Mouse (Mus musculus) large intestine, adult 2 months (tissue): ENCODE measurements at regions not wholly inside any gene's neighbourhood (a gene's known extent, or its start where the extent isn't known, plus 50 kb on each side); places are given as distances from the start of the nearest gene placed in this dataset.

ENCODE experiments used
- DNase-seq: peaks from one replicate; pipeline ENCODE4 v3.0.0-alpha.2; 2012; ENCODE audit warnings: low read depth, low spot score
- WGBS: fragments of 180-500 bp; shearing (Covaris S2); methylation state at CpG from one replicate; pipeline ENCODE4 v1.1.7; 2018; 5-methylcytosine and 5-hydroxymethylcytosine counted together

DNA sequence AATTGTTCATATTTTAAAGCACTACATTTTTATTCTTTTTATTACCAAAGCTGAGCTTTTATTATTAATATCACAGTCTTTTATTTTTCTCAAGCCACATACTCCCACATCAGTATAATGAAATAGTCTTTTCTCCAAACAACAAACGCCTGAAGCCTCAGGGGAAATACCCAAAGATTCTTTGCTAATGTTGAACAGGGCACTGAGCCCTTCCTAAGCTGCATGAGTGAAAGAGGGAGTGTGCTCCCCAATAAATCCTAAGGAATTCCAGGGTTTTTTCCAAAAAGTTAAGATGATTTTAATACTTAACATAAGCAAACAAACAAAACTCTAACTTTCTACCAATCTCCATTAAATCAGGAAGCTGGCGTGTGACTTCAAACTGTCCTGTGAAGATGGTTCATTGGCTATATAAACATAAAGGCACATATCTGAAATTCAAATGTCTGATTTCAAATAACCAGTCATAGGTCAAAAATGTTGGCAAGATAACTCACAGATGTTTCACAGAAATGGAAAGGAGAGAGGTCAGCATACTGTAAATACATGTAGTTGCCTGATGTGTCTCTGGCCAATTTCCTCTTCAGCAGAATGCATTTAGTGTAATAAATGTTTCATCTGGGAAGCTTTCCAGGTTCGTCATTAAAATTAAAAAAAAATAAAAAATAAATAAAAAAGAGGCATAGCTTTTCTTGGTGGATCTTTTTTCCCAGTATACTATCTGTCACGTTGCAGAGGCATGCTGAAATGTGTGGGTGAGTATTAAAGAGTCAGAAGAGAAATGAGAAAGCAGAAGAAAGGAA is 568.6 kb downstream of the Car8 start:
- no peak for DNase-seq
- WGBS, result 42% methylated on average over 4 of the region's 4 CpGs

DNA sequence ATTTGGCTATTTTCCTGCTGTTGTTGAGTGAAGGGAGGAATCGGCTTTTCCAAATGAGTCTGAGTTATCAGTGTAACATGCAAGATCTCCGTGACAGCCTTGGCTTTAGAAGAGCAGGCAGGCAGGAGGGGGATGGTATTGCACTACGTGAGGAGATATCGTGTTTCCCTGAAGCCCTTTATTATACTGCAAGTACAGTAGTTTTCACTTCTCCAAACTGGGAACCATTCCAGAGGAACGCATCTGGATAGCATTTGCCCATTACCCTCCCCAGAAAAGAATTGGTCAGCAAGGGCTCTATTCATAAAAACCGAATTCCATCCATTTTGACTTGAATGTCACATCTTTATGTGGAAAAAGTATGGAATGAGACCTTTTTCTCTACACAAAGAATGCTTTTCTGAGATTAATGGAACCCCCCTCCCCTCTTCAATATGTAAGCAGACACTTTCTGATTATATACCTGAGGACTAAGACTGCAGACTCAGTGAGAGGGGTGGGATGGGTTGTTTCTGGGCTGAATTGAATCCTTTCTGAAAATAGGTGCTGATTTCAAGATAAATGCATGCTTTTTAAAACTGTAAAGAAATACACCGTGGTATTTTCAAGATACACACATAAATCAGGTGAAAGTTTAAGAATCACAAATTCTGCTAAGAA is 571.8 kb downstream of the Car8 start:
- WGBS, result 67% methylated on average over 7 of the region's 7 CpGs
- DNase-seq, result no peak

DNA sequence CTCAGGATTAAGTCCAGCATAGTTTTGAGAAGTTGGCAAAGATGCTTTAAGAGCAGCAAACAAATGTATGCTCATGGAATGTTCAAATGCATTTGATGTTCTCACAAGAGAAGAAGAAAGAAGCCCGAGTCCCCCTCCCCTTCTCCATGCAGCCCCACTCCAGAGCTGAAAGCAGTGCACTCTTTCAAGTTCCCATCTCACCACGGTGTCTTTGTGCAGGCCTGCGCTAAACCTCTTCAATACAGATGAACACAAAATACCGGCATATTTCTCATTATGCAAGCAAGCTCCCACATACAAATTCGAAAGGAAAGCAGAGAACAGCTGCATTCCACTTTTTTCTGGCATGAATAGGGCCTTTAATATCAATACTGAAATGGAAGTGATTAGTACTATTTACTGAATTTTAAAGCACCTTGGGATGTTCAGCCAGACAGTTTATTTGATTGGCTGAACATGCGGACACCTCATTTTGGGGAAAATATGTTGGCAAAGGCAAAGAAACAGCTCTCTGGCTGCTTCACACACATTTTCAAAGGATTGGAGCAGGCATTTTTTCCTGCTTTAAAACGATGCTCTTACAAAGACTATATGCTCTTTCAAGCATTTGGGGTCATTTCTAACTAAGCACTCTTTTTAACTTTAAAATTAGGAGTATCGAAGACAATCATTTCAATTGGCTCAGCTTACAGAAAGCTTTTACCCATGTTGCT is 595.8 kb downstream of the Car8 start:
- 78% methylated on average over 8 of the region's 8 CpGs for WGBS
- no peak for DNase-seq

DNA sequence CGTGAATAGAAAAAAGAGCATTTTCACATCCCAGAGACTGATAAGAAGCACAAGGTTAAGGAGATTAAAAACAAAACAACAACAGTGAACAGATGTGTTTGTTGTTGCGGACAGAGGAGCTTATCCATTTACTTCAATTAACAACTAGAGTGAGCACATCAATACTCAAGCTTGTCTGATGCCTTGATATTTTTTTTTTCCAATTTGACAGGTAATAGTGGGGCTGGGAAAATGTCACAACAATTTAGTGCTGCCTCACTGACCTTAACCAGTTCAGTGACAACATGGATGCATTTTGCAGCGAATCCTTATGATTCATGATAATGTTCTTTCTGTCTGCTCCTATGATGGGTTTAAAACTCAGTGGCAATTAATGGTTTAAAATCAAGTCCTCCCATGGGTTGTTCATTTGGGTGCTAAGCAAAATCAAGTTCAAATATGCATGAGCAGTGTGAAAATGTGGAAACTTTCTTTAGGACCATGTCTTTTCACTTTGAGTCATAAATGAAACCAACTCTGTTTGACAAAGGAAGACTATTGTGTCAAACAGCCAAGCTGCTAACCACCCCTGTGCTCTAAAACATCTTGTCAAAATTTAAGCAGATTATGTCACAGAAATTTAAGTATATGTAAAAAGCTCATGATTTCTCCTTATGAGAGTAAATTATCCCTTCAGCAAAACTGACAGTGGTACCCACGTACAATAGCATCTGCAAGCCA is 641.0 kb downstream of the Car8 start:
- WGBS, result 80% methylated on average over 4 of the region's 4 CpGs
- DNase-seq, result no peak

DNA sequence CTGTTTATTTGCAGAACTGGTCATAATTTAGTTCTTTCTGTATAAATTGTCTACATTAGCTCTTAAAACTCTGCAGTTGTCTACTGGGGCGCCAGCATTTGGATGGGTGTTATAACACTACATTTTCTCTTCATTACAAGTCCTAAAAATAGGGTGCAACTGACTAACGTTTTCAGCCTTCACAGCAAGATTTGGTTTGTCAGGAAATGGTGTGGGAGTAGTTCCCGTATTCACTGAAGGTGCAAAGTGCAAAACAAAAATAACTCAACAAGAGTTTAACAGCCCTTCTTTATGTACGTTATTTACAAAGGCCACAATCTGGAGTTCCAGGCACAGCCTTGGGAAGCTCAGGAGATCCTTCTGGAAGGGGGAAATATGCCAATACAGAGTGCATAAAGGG is 642.7 kb downstream of the Car8 start:
- WGBS, result 22% methylated on average over 4 of the region's 4 CpGs
- no peak for DNase-seq

DNA sequence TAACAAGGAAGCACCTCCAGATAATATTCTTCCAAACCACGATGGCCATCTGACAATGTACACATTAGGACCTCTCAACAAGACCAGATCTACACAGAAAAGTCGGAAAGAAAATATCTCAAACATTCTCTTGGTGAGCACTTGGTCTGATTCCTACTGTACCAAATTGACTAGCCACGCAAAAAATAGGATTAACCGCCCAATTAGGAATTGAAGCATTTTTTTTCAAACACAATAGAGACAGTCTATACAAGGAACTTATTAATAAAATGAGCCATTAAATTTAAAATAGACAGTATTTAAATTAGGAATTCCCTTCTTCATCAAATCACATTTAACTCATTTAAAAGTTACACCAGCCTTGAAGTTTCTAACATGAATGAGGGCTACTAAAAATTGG is 655.0 kb downstream of the Car8 start:
- WGBS, result 76% methylated on average over 4 of the region's 4 CpGs
- DNase-seq, result no peak

DNA sequence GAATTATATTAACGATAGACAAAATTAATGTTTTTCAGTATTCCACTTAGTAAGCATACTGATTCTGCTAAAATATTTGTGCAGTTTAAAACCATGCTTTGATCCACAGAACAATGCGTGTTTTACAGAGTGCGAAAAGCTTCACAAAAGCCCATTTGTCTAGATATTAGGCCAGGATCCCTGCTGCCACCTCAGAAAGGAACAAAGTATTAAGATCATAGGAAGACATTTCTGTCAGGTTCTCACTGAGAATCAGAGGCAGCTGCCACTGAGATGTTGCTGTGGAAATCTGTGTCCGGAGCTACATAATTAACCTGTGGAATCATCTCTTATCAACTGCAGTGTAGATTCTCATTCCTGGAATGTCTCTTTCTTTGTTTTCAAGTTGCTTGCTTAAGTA is 656.9 kb downstream of the Car8 start:
- DNase-seq, result no peak
- 92% methylated on average over 4 of the region's 4 CpGs for WGBS

DNA sequence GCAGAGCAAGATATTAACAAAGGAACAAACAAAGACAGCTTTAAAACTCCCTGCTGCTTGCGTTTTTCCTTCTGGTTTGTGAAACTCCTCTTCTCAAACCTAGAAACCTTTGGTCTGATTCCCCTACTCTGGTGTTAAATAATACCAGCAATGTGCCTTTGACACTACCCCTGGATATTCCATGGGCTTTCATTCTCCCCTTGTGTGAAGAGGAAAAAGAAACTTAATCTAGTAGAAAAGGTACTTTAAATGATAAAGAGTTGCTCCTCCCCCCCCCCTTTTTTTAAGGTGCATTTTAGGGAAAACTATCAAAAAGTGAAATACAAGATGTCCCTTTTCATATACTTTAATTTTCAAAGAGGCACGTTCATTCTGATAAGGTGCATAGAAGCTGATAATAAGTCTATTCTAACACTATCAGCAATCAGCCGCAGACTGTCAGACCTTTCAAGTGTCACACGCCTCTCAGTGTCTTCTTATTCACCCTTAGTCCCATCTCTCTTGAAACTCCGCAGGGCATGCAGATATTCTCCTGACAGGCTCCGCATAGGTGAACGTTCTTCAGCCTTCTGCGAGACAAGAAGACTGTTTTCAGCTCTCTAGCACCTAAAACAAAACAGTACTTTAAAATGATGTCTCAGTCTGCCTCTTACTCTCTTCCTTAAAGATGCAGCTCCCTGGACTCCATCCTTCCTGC is 657.5 kb downstream of the Car8 start:
- 70% methylated on average over 8 of the region's 8 CpGs for WGBS
- no peak for DNase-seq

DNA sequence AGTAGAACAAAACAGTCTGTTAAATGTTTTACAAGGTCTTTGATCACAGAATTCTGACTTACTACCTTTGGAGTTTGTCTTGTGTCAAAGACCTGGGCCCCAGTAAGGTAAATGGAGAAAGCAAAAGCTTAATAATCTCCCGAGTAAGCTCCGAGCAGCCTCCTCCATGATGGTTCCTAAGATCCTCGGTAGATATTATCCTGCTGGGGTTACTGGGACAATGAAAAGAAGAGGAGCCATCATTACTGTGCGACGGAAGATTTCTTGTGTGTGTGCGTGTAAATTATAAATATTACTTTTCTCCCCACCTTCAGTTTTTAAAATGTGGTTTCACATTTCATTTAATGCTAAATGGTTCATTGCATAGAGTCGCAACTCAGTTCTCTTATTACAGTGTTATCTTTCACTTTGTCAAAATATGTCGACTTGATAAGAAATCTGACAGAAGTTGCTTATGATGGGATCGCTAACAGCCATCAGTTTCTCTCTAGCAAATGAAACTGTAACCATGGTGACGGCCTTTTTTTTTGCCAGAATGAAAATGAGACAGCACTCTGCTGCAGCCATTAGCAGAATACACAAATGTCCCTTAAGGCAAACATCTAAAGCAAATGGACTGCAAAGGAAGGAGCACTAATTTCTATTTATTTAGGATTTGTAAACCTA is 658.2 kb downstream of the Car8 start:
- 57% methylated on average over 10 of the region's 10 CpGs for WGBS
- DNase-seq, result no peak

DNA sequence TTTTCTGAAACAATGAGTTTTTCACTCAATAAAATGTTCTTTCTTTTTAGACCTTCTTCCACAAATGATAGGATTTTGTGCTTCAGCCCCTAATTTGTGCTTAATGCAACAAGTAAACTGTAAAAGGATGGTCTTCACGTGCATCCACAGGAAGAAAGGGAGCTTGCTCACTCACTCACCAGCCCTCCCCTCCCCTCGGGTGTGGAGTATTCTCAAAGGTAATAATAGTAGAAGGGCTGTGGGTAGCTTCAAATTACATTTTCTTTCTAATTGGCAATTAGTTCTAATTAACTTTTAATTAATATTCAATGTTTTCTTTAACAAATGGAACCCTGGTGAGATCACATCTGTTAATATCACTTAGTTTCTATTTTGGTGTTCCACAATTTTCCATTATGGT is 664.8 kb downstream of the Car8 start:
- 77% methylated on average over 2 of the region's 2 CpGs for WGBS
- DNase-seq, result no peak

DNA sequence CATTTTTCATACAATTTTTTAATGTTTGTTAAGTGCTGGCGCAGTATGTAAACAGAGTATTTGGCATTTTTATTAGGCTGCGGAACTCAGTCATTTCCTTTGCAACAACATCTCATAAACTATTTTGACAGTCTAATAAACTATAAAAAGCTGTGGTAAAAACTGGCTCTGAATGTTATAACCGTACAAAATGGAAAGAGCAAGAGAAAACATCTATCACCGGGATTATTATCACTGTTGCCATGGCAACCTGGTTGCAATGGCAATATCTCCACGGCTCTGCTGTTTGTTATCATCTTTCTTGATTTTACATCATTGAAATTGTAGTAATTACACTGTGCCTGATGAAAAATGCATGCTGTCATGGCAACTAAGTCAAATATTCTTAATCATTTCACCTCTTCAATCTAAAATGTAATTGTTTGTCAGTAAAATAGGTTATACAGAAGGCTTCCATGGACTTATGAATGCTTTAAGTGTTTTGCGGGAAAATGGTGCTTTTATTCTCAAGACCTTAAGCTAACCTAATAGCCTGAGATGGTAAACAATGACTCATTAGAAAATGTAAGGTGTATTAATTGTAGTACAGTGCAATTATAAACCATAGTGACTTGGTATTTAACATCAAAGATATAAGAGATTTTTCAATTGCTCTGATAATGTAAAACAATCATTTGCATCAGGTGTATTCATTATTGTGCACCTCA is 671.0 kb downstream of the Car8 start:
- WGBS, result 35% methylated on average over 6 of the region's 6 CpGs
- DNase-seq, result no peak

DNA sequence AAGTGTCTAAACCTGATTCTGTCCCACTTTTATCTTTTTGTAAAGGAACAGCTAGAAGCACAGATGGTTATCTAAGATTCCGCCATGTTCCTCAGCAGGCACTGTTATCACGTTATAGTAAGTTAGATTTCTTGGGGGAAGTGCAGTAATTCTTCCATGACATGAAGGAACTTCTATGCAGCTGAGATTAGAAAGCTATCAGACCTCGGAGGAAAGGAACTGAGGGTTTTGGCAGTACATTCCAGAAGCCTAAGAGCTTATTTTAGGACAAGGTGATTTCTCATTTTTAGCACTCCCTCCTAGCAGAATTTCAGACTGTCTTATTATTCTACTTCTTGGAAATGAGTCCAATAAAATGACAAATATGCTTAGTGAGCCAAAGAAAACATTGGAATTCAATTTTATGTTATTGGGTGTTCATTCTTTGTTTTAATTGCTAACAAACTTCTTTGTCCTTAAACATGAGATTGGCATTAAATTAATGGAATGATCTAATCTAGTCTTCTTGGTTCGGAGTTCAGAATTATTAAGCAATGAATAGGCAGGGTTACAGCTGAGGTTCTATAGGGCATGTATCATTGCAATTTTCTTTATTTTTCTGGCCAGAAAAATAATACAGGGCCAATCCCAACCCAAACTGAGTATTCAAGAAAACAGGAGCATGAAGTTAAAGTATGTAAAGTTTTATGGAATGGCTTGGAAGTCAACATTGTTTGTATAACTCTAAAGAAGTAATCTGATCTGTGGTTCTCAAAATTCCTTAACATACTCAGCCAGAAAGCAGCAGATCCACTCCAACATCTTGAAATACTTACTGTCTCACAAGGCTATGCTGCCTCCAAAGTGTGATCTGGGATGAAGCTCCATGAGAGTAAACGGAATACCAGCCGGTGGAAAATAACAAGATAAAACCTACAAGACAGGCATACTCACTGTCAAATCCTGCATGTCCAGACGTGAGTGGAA is 678.7 kb downstream of the Car8 start:
- 63% methylated on average over 7 of the region's 7 CpGs for WGBS
- no peak for DNase-seq

DNA sequence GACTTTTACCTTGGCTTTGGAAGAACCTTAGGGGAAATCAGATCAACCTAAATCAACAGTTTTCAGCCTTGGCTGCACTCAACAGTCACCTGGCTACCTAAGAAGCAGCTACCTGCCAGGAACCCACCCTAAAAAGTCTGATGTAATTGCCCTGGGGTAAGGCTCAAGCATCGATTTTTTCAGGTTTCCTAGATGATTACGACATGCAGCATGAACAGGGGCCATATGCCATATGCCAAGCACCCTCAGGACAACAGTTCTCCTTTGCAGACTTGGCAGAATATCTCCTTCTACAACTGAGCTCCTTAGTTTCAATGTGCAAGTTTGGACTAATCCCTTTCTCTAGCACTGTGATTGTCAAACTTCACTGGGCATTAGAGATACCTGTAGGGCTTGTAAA is 680.1 kb downstream of the Car8 start:
- WGBS, result 34% methylated on average over 2 of the region's 2 CpGs
- no peak for DNase-seq

DNA sequence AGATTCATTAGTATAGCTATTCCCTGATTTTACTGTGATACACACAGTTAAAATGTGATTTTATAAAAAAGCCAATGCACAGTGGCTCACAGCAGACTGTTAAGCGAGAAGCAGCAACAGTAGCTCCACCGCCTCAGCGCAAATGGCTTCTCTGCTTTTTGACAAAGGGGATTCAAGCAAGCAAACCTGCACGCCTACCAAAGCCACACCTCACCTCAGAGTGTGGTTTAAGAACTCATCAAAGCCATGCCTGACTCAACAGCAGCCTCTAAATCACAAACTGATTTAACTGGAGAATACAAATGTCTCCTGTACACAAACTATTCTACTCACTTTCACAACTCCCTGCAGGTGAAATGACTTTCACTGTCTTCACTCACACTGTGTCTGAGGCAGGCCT is 704.5 kb downstream of the Car8 start:
- no peak for DNase-seq
- WGBS, result 95% methylated on average over 4 of the region's 4 CpGs

DNA sequence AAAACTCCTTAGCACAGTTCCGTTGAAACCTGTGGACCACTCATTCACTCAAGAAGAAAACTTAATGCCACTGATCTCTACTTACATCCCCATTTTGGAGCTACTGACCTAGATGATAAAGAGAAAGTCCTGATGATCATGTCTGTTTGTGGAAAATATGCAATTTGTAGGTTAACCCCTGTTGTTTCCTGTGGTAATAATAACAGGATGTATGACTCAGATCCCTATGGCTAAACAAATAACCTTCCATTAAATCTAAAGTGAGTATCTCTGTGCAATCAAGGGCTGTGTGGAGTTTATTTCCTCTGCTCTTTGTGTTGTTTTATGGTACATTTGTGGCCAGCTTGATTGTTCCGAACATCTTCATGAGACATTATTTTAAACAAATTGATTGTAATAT is 711.1 kb downstream of the Car8 start:
- no peak for DNase-seq
- 79% methylated on average over 2 of the region's 2 CpGs for WGBS

DNA sequence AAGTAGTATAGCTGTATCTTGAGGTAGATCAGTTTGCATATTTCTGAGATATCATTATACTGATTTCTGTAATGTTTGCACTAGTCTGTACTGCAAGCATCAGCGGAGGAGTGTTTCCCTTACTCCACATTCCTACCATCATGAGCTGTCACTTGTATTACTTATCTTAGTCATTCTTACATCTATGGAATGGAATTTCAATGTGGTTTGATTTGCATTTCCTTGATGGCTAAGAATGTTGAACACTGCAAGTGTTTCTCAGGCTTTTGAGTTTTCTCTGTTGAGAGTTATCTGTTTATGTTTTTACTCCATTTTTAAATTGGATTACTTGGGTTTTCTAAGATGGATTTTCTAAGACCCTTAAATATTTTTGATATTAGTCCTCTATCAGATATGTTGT is 725.8 kb downstream of the Car8 start:
- WGBS, result 66% methylated on average over 1 of the region's 1 CpGs

DNA sequence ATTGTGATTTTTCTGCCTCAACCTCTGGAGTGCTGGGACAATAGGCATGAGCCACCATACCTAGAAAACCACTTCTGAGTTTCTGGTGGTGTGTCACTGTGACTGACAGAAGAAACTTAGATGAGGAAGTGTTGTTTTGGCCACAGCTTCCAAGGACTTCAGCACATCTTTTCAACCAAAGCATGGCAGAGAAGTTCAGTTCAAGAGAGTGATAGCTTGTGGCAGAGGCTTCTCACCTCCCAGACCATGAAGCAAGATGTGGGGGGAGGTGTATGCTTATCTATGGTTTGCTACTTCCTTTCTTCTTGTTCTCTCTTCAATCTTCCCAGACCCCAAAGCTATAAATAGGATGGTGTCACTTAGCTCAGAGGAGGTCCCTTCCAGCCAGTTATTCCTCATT is 753.3 kb downstream of the Car8 start:
- no peak for DNase-seq

More for the DNA sequence above, 725.8 kb downstream of the Car8 start:
- DNase-seq, result no peak

DNA sequence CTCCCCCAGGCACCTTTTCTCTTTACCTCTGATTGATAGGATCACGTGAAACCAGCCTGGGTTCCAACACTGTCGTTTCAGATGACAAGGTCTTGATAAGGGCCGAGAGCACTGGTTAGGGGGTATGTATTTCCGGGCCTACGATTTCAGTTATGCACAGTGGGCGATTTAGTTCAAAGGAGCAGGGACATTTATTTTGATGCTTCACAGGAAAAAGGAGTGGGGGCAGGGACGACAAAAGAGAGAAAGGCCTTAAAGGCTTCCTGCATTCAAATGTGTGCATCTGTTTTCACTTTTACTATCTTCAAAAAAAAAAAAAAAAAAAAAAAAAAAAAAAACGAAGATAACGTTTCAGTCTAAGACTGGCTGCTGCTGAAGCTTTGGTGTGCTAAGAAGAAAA is 783.7 kb downstream of the Car8 start:
- no peak for DNase-seq
- 57% methylated on average over 9 of the region's 9 CpGs for WGBS
